Mouse (Mus musculus) erythroblast, embryonic 14.5 days (primary cell): Measurements from ENCODE around the gene N4bp2l2.

Experiments used
- GATA1 ChIP-seq: IDR thresholded peaks from 2 replicates; pipeline ENCODE4 v1.6.1; 2012; ENCODE audit warnings: low read length, inconsistent platforms, mixed read lengths
- TAL1 ChIP-seq: IDR thresholded peaks from 3 replicates; pipeline ENCODE4 v1.6.1; 2012; ENCODE audit warnings: low read length, inconsistent platforms, mixed read lengths

GRCm38 (mm10) chr5:150559519-150560103 is 106.4 kb downstream of the N4bp2l2 start:
- TF ChIP-seq GATA1 (no peak), TAL1 (no peak)
